Comparison of ENCODE assay signal across 15 mouse cellular contexts in genomic region chr1:106515611-106516010, GRCm38 (mm10).
DNase-seq lines count a peak whose midpoint lies in the region; ATAC-seq lines count a peak whose summit lies in the region.
"Had no signal": no experiment of that assay in that cellular context is flagged by ENCODE, and none has a peak within 500 bp of the region (broad histone marks: within the 10 kb centered on the region; RNA-seq: fewer than 3 reads in every experiment).

No protein-coding gene starts in this region.

- peak; percentile 19 to 20 for DNase-seq in spleen, postnatal 36 days (ENCODE audit: low spot score in 2 of 2)
- no peak for DNase-seq in spleen, postnatal 14 days (ENCODE audit: low spot score in 2 of 2)
- DNase-seq in thymus, postnatal 4 days = peak; percentile 62
- DNase-seq in layer of hippocampus, postnatal 36 days = no peak
- no peak for DNase-seq in embryo, embryonic 11 days
- no peak for DNase-seq in urinary bladder, postnatal 36 days (ENCODE audit: low spot score in 2 of 2)
- DNase-seq: cerebellum, postnatal 14 days; kidney, adult 9 months; liver, postnatal 0 days; lung, postnatal 36 days; midbrain, embryonic 14.5 days; right cerebral cortex, postnatal 25 days had no signal

- ATAC-seq in granulocyte monocyte progenitor cell, adult 5-6 weeks (replicated peaks; ENCODE audit: poor library complexity, severe bottlenecking) = peak; percentile 53
- ATAC-seq in neutrophil, adult 5-6 weeks (ENCODE audit: extremely low read depth, insufficient number of reproducible peaks, low FRiP score, poor library complexity, severe bottlenecking) = peak; percentile 14; the same call in 1 of the 2 replicates
- ATAC-seq: liver, postnatal 0 days; Patski had no signal

Comparison
In these comparisons a context has a peak if more than half of its experiments do, and no peak if none do; other contexts are left out.
1. DNase-seq: peak in spleen, postnatal 36 days (2 of 2) and thymus, postnatal 4 days (single experiment); none in spleen, postnatal 14 days (0 of 2), layer of hippocampus, postnatal 36 days (0 of 2), embryo, embryonic 11 days (single experiment) and urinary bladder, postnatal 36 days (0 of 2).